31 mouse cellular contexts compared by ENCODE assay signal in genomic region chr8:106723921-106724320, GRCm38 (mm10). TPM values are rescaled to one million over a fixed set of nuclear protein-coding genes. Genes with fewer than 3 reads are reported as not detected.
DNase-seq lines count a peak whose midpoint lies in the region; ATAC-seq lines count a peak whose summit lies in the region.
"Had no signal": no experiment of that assay in that cellular context is flagged by ENCODE, and none has a peak within 500 bp of the region (broad histone marks: within the 10 kb centered on the region; RNA-seq: fewer than 3 reads in every experiment).

No protein-coding gene starts in this region.

- H3K4me1 ChIP-seq in hindbrain, embryonic 11.5 days (replicated peaks; ENCODE audit: control insufficient read depth, insufficient read depth, low read length), result no peaks in the 10 kb centered on the region; the same call in 1 of the 2 replicates
- peaks cover 19% of the 10 kb centered on the region for H3K4me1 ChIP-seq in hindbrain, embryonic 10.5 days (replicated peaks)
- H3K4me1 ChIP-seq: limb, embryonic 13.5 days had no signal

- H3K36me3 ChIP-seq in hindbrain, embryonic 11.5 days (ENCODE audit: control insufficient read depth, insufficient read depth, low read length), result no peaks in the 10 kb centered on the region
- peaks cover 37% of the 10 kb centered on the region for H3K36me3 ChIP-seq in hindbrain, embryonic 10.5 days

- no peak overlapping the region for H3K9ac ChIP-seq in hindbrain, embryonic 11.5 days (ENCODE audit: low read depth, low read length)
- H3K9ac ChIP-seq: heart, embryonic 13.5 days; limb, embryonic 13.5 days; lung, embryonic 15.5 days; midbrain, embryonic 13.5 days; neural tube, embryonic 15.5 days had no signal

- 21% methylated on average over 2 of the region's 2 CpGs for WGBS in hindbrain, embryonic 11.5 days
- WGBS in hindbrain, embryonic 10.5 days, result 27% methylated on average over 2 of the region's 2 CpGs

- ATAC-seq in hindbrain, embryonic 11.5 days (ENCODE audit: low FRiP score), result no peak
- ATAC-seq: CD4-positive, CD25-positive, alpha-beta regulatory T cell, adult 4 months; forebrain, embryonic 16.5 days; intestine, embryonic 16.5 days; midbrain, embryonic 13.5 days had no signal

- H3K27me3 ChIP-seq in hindbrain, embryonic 11.5 days (ENCODE audit: control insufficient read depth, insufficient read depth, low read length), result peaks cover 7% of the 10 kb centered on the region
- H3K27me3 ChIP-seq in hindbrain, embryonic 10.5 days (ENCODE audit: insufficient read depth, poor library complexity, severe bottlenecking), result peaks cover 34% of the 10 kb centered on the region
- H3K27me3 ChIP-seq: heart, embryonic 13.5 days; limb, embryonic 13.5 days; lung, embryonic 15.5 days; megakaryocyte, embryonic 14.5 days; neural tube, embryonic 15.5 days had no signal

- no peak overlapping the region for H3K4me2 ChIP-seq in hindbrain, embryonic 11.5 days (replicated peaks; ENCODE audit: low read depth, low read length)
- H3K4me2 ChIP-seq: heart, embryonic 13.5 days; limb, embryonic 13.5 days; liver, embryonic 11.5 days; lung, embryonic 15.5 days; midbrain, embryonic 13.5 days; neural tube, embryonic 15.5 days had no signal

- H3K27ac ChIP-seq in hindbrain, embryonic 11.5 days (ENCODE audit: low read depth, low read length), result no peak overlapping the region
- no peak overlapping the region for H3K27ac ChIP-seq in hindbrain, embryonic 10.5 days
- H3K27ac ChIP-seq: heart, embryonic 13.5 days; kidney, postnatal 0 days; limb, embryonic 13.5 days; lung, embryonic 15.5 days; midbrain, embryonic 13.5 days; neural tube, embryonic 15.5 days; stomach, postnatal 0 days had no signal

- H3K9me3 ChIP-seq in hindbrain, embryonic 11.5 days (ENCODE audit: control insufficient read depth, low read length), result no peaks in the 10 kb centered on the region
- H3K9me3 ChIP-seq in hindbrain, embryonic 10.5 days, result peaks cover 3% of the 10 kb centered on the region; the same call in 1 of the 2 replicates
- H3K9me3 ChIP-seq: heart, embryonic 13.5 days; limb, embryonic 13.5 days; lung, embryonic 15.5 days; megakaryocyte, embryonic 14.5 days; midbrain, embryonic 13.5 days; neural tube, embryonic 15.5 days had no signal

- DNase-seq in embryo, embryonic 10.5 days (ENCODE audit: low spot score), result peak; percentile 50
- DNase-seq in embryo, embryonic 10 days (ENCODE audit: low spot score), result no peak
- DNase-seq in hindbrain, embryonic 11.5 days (ENCODE audit: low spot score), result peak; percentile 52
- DNase-seq in hindbrain, embryonic 10.5 days (ENCODE audit: low spot score), result no peak
- peak; percentile 85 for DNase-seq in adipocyte (ENCODE audit: low spot score)
- DNase-seq in retina, postnatal 1 day, result peak; percentile 48
- no peak for DNase-seq in thymus, postnatal 4 days
- DNase-seq: adrenal gland, adult 2 months; cerebellum, adult 18-20 months; cerebellum, postnatal 14 days; gastrocnemius, postnatal 10 days; heart, postnatal 10 days; kidney, adult 8-10 months; kidney, postnatal 4 days; lung, postnatal 36 days; right cerebral cortex, adult 18-20 months; right cerebral cortex, postnatal 4 days; thymus, adult 18-20 months had no signal

- no peak overlapping the region for H3K4me3 ChIP-seq in hindbrain, embryonic 11.5 days (ENCODE audit: low read depth, low read length)
- H3K4me3 ChIP-seq in hindbrain, embryonic 10.5 days, result no peak overlapping the region
- H3K4me3 ChIP-seq: erythroblast, embryonic 14.5 days; heart, embryonic 13.5 days; limb, embryonic 13.5 days; lung, embryonic 15.5 days; megakaryocyte, embryonic 14.5 days; midbrain, embryonic 13.5 days; neural tube, embryonic 15.5 days had no signal

RNA-seq across cellular contexts. Expression of gene Tango6, which starts 41.1 kb away (rescaled TPM):
- 6.2 and 7.2 TPM in 2 replicates for polyA plus RNA-seq in hindbrain, embryonic 11.5 days (2014; fragmentation: Nextera tagmentation; extraction: Ambion mirVana)
- 12.9 and 13.5 TPM in 2 replicates for polyA plus RNA-seq in hindbrain, embryonic 10.5 days (2016; fragmentation: Nextera tagmentation; extraction: Ambion mirVana)

Comparison
In these comparisons a context has a peak if more than half of its experiments do, and no peak if none do; other contexts are left out.
1. DNase-seq: peak in embryo, embryonic 10.5 days (single experiment), hindbrain, embryonic 11.5 days (single experiment), adipocyte (single experiment) and retina, postnatal 1 day (single experiment); none in embryo, embryonic 10 days (single experiment), hindbrain, embryonic 10.5 days (single experiment) and thymus, postnatal 4 days (single experiment).